Mouse (Mus musculus) megakaryocyte, embryonic 14.5 days (primary cell): ENCODE measurements around the gene Upb1.

Experiments
- FLI1 ChIP-seq: IDR thresholded peaks from 2 replicates; pipeline ENCODE4 v1.6.1; 2012; ENCODE audit warnings: low read length, inconsistent platforms, mixed read lengths
- GATA1 ChIP-seq: IDR thresholded peaks from 3 replicates; pipeline ENCODE4 v1.6.1; 2012; ENCODE audit warnings: mixed read lengths, low read length, inconsistent platforms, borderline replicate concordance

GRCm38 (mm10) chr10:75448806-75449420, 48.0 kb downstream of the Upb1 start:
- TF ChIP-seq FLI1 (no peak), GATA1 (no peak)
